15 mouse cellular contexts compared by ENCODE assay signal in genomic region chr5:78032554-78033250, GRCm38 (mm10).
"Had no signal": no experiment of that assay in that cellular context is flagged by ENCODE, and none has a peak within 500 bp of the region (broad histone marks: within the 10 kb centered on the region; RNA-seq: fewer than 3 reads in every experiment).

No protein-coding gene starts in this region.

- H3K4me1 ChIP-seq: liver, embryonic 13.5 days; neural tube, embryonic 12.5 days; neural tube, embryonic 15.5 days had no signal

- H3K4me3 ChIP-seq: liver, embryonic 13.5 days; neural tube, embryonic 12.5 days; neural tube, embryonic 15.5 days had no signal

- H3K27me3 ChIP-seq: liver, embryonic 13.5 days; neural tube, embryonic 12.5 days; neural tube, embryonic 15.5 days had no signal

- DNase-seq: kidney, adult 18-20 months; kidney, adult 9 months; kidney, postnatal 14 days; kidney, postnatal 4 days; liver, embryonic 13.5 days; lung, adult 2 months; lung, postnatal 14 days; lung, postnatal 4 days; right cerebral cortex, adult 18-20 months; right cerebral cortex, postnatal 14 days; right cerebral cortex, postnatal 4 days; thymus, postnatal 25 days had no signal

- H3K4me2 ChIP-seq: liver, embryonic 13.5 days; neural tube, embryonic 12.5 days; neural tube, embryonic 15.5 days had no signal

- H3K27ac ChIP-seq: liver, embryonic 13.5 days; neural tube, embryonic 12.5 days; neural tube, embryonic 15.5 days; stomach, postnatal 0 days had no signal

- H3K9ac ChIP-seq: liver, embryonic 13.5 days; neural tube, embryonic 12.5 days; neural tube, embryonic 15.5 days had no signal

- H3K9me3 ChIP-seq: liver, embryonic 13.5 days; neural tube, embryonic 12.5 days; neural tube, embryonic 15.5 days had no signal

- H3K36me3 ChIP-seq: liver, embryonic 13.5 days; neural tube, embryonic 12.5 days; neural tube, embryonic 15.5 days had no signal
